Mouse (Mus musculus) cerebellum, adult 2 months (tissue): ENCODE measurements around the gene Sh3glb2. TPM values are rescaled to one million over a fixed set of nuclear protein-coding genes. Genes with fewer than 3 reads are reported as not detected.

Experiments used
- DNase-seq, 2 experiments: peaks; one replicate each; pipeline ENCODE4 v3.0.0; 2021
- H3K27ac ChIP-seq: fragments of 200-500 bp; 2 replicates; pipeline ENCODE4 v1.5.1; 2012; ENCODE audit warnings: low read length, control low read depth, inconsistent platforms; ENCODE audit not compliant: insufficient read depth
- H3K27me3 ChIP-seq: fragments of 200-500 bp; 2 replicates; pipeline ENCODE4 v1.6.1; 2012; ENCODE audit warnings: inconsistent platforms, mild to moderate bottlenecking, low read length, moderate library complexity; ENCODE audit not compliant: control insufficient read depth, insufficient read depth
- H3K4me1 ChIP-seq: fragments of 200-500 bp; 2 replicates; pipeline ENCODE4 v1.6.1; 2011; ENCODE audit warnings: low read length; ENCODE audit not compliant: control insufficient read depth, insufficient read depth
- H3K4me3 ChIP-seq: fragments of 200-500 bp; replicated peaks from 2 replicates; pipeline ENCODE3; 2011; ENCODE audit warnings: mild to moderate bottlenecking, low read depth, low read length, control low read depth; ENCODE audit not compliant: insufficient read depth
- CTCF ChIP-seq: fragments of 200-500 bp; IDR thresholded peaks from 2 replicates; pipeline ENCODE4 v1.5.1; 2011; ENCODE audit warnings: low read depth, mild to moderate bottlenecking, control low read depth, low read length, moderate library complexity, borderline replicate concordance; ENCODE audit not compliant: insufficient read depth
- POLR2A ChIP-seq: fragments of 200-500 bp; IDR thresholded peaks from 2 replicates; pipeline ENCODE4 v1.6.1; 2011; ENCODE audit warnings: low read length, control low read depth, borderline replicate concordance; ENCODE audit not compliant: insufficient read depth
- WGBS: fragments of 180-500 bp; shearing (Covaris S2); methylation state at CpG from one replicate; pipeline ENCODE4 v1.1.7; 2018; 5-methylcytosine and 5-hydroxymethylcytosine counted together
- polyA plus RNA-seq: library from polyadenylated mRNA; depleted of rRNA; stranded (reverse); fragments of >200 nt; gene quantifications from 2 replicates; pipeline ENCODE4 v1.2.3, GENCODE M21; 2012

The Sh3glb2 gene
- polyA plus RNA-seq, 1 experiment, result 509 TPM

DNA sequence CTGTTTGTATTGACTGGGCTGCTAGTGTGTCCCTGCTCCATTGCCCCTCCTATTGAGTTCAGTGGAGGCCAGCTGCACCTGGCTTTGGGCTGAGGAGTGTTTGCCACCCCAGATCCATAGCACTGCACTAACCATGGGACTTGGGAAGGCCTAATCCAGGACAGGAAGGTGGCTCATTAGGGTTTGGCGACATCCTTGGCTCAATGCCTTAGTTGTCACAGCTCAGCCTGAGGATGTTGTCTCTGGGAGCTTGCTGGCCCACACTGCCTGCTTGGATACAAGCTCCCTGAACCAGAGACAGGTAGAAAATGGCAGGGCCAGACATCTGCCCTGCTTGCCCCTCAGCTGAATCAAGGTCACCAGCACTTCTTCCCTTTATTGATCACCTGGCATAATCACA, 42.4 kb upstream of the Sh3glb2 start:
- Histone ChIP-seq H3K4me1 (peaks cover 59% of the 10 kb centered on the region), H3K4me3 (no peak overlapping the region), H3K27me3 (no peaks in the 10 kb centered on the region), H3K27ac (peak overlapping the region; percentile 44)
- peak in 1 of 2 experiments; percentile 56 for DNase-seq
- TF ChIP-seq POLR2A (no peak), CTCF (no peak)
- 12% methylated on average over 1 of the region's 1 CpGs for WGBS

DNA sequence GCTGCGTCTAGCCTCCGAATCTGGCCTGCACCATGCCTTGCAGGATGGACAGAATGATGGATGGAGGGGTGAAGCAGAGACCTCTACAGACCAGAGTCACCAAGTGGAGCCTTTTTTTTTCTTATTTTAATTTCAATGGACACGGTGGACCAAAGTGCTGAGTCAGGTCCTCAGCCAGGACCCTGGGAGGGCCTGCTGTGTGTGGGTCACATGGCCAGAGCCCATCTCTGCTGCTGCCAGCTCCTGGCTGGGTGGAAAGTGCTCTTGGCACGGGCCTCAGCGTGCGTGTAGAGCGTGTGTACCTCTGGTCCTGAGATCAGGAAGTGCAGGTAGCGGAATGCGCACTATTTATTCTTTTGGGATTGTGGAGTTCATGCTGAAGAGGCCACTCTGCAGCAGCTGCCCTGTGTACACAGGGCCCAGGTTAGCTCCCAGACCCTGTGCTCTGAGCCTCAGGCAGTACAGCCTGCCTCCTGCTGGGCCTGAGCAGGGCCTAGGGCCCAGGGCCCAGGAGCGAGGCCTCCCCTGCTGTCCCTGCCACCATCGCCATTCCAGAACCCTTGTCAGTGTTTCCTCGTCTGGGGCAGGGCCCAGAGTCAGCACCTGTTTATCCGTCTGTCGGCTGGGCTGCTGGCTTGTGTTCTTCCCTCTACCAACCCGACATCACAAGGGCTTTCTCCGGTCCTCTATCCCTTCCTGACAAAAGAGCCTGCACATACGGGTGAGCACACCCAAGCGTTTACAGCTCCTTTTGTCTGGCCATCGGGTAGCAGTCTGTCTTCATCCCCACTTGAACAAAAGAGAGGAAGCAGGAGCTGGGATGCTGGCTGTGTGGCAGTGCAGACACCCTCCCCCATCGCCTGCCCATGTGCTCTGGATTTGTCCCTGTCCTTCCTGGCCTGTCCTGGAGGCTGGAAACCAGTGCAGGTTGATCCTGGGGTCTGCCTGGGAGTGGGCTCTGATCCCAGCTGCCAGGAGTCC, 40.3 kb upstream of the Sh3glb2 start:
- DNase-seq, result peak; percentile 83 to 90
- peak overlapping the region; percentile 78 for H3K27ac ChIP-seq
- no peaks in the 10 kb centered on the region for H3K27me3 ChIP-seq
- 7% methylated on average over 20 of the region's 20 CpGs for WGBS
- no peak overlapping the region for H3K4me3 ChIP-seq
- peaks cover 59% of the 10 kb centered on the region for H3K4me1 ChIP-seq
- TF ChIP-seq POLR2A (0 out of 2 replicates have a peak, but pooled peaks have one; percentile 8), CTCF (no peak)

DNA sequence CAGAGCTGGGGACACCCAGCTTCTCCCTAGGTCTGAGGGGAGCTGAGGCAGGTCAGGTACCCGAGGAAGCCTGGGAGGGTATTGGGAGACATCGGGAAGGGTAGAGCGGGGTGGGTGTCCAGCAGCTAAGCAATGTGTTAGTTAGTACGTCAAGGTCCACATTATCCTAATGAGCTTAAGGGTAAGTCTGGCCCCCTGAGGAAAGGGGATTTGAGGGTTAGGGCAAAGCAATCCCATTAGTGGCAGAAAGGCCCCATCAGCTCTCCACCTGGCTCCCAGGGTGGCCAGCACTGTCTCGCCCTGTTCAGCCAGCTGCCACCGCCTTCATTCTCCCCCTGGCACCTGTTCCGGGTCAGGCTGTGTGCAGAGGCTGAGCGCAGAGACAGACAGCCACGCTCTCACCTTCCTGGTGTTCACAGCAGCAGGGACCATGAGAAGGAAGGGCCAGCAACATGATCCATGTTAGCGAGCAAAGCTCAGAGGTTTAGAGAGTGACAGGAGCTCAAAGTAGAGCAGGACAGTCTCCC, 38.9 kb upstream of the Sh3glb2 start:
- no peak for DNase-seq
- Histone ChIP-seq H3K4me1 (peaks cover 61% of the 10 kb centered on the region), H3K27me3 (no peaks in the 10 kb centered on the region), H3K4me3 (no peak overlapping the region), H3K27ac (peak overlapping the region; percentile 35; the same call in 1 of the 2 replicates)
- WGBS, result 76% methylated on average over 10 of the region's 10 CpGs
- TF ChIP-seq POLR2A (no peak), CTCF (no peak)

DNA sequence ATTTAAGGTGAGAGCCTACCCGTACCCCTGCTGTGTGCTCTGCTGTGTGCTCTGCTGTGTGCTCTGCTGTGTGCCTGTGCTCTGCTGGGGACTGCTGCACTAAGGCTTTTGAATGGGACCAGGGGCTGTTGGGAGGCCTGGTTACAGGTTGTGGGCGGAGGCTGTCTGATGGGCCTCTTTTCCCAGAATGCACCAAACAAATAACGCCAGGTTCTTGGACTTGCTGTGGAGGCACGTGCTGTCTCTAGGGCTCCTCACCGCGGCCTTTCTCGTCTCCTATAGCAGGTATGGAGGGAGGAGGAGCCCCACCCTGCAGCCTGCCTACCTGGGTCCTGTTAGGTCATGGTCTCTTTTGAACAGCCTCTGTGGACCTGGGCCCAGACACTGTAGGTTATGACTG, 37.1 kb upstream of the Sh3glb2 start:
- Histone ChIP-seq H3K4me3 (no peak overlapping the region), H3K27me3 (no peaks in the 10 kb centered on the region), H3K4me1 (peaks cover 43% of the 10 kb centered on the region), H3K27ac (no peak overlapping the region)
- TF ChIP-seq POLR2A, result no peak
- TF ChIP-seq CTCF, result no peak
- 92% methylated on average over 7 of the region's 7 CpGs for WGBS
- no peak for DNase-seq

DNA sequence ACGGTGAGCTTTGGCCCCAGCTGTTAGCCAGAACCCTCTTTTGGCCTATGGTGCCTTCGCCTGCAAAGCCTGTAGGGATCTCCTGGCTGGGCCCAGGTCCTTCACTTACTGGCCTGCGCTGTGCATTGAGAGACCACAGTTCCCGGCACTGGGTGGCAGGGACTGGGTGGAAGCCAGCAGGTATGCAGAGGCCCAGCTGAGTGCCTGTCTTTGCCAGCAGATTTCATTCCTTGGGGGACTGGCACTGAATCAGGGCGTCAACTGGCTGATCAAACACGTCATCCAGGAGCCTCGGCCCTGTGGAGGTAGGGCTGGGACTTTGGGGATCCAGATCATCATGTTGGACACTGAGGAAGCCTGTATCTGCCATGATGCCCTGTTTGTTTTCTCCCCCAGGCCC, 36.6 kb upstream of the Sh3glb2 start:
- 72% methylated on average over 7 of the region's 7 CpGs for WGBS
- Histone ChIP-seq H3K27ac (no peak overlapping the region), H3K4me1 (peaks cover 38% of the 10 kb centered on the region), H3K27me3 (no peaks in the 10 kb centered on the region), H3K4me3 (no peak overlapping the region)
- TF ChIP-seq CTCF (no peak), POLR2A (no peak)
- DNase-seq, result no peak

DNA sequence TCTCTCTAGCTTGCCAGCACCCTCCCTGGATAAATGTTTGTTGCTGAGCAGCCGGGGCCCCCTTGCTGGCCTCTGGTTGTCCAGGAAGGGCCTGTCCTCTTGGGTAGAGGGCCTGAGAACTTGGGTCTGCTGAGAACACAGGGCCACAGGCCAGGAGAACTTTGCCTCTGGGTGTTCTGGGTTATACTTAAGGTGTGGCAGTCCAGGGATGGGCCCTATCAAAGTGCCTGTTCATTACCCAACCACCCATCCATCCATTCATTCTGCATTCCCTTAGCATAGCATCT, 34.2 kb upstream of the Sh3glb2 start:
- H3K4me1 ChIP-seq, result peaks cover 13% of the 10 kb centered on the region
- H3K27me3 ChIP-seq, result no peaks in the 10 kb centered on the region
- peak overlapping the region; percentile 67 for H3K4me3 ChIP-seq
- WGBS, result 39% methylated on average over 1 of the region's 1 CpGs
- H3K27ac ChIP-seq, result peak overlapping the region; percentile 3; the same call in 1 of the 2 replicates
- no peak for DNase-seq
- TF ChIP-seq CTCF (no peak), POLR2A (no peak)

DNA sequence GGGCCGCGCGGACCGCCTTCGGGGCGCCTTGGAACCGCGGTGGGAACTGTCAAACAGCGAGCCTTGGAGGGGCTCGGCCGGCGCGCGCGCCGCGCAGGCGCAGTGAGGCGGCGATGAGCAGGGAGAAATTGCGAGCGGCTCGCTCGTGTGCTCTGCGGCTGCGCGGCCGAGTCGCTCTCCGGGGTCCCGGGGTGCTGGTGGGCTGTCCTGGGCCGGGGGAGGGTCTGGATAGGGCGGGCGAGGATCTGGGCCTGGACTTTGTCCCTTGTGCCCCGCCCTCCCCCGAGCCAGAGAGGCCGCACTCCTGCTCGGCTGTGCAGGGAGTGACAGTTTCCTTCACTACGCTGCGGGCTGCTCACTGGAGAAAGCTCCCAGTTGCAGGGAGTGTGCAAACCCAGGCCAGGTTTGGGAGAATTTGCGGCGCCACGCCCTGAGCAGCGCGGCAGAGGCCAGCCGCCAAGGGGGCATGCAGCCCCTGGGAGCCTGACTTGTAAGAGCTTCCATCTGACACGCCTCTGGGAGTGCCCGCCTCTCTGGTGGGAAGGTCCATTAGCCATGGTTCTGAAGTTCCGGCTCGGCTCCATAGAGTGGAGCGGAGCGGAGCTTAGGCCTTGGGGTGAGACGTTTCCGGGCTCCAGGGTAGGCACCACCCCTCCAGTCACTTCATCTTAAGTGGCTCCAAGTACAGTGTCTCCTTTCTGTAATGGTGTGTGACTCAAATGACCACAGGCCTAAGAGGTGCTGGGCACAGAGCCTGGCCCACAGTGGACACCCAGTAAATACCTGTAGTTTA, 33.6 kb upstream of the Sh3glb2 start:
- Histone ChIP-seq H3K4me3 (peak overlapping the region; percentile 67), H3K4me1 (peaks cover 10% of the 10 kb centered on the region), H3K27ac (peak overlapping the region; percentile 45), H3K27me3 (no peaks in the 10 kb centered on the region)
- TF ChIP-seq CTCF (no peak), POLR2A (peak; percentile 9; the same call in 1 of the 2 replicates)
- 1% methylated on average over 54 of the region's 54 CpGs for WGBS
- peak in 1 of 2 experiments; percentile 54 for DNase-seq
